Mouse (Mus musculus) limb, embryonic 13.5 days (tissue): Measurements from ENCODE around the gene Tfap2e. TPM values are rescaled to one million over a fixed set of nuclear protein-coding genes. Genes with fewer than 3 reads are reported as not detected.

Experiments
- ATAC-seq: fragments of 200-750 bp; cut with Nextera tagmentation; 2 replicates; pipeline ENCODE4 v1.8.0; 2017; ENCODE audit warnings: low read depth, moderate number of reproducible peaks, moderate TSS enrichment; ENCODE audit not compliant: low FRiP score
- H3K27ac ChIP-seq: fragments of 300-500 bp; sonication (generic); 2 replicates; pipeline ENCODE4 v1.5.1; 2015; ENCODE audit warnings: inconsistent platforms, mild to moderate bottlenecking, moderate library complexity
- H3K27me3 ChIP-seq: fragments of 300-500 bp; sonication (generic); 2 replicates; pipeline ENCODE4 v1.6.1; 2015; ENCODE audit warnings: mild to moderate bottlenecking, inconsistent platforms
- H3K36me3 ChIP-seq: fragments of 300-500 bp; sonication (generic); 2 replicates; pipeline ENCODE4 v1.6.1; 2015; ENCODE audit warnings: inconsistent platforms, mild to moderate bottlenecking, moderate library complexity
- H3K4me1 ChIP-seq: fragments of 300-500 bp; sonication (generic); 2 replicates; pipeline ENCODE4 v1.6.1; 2015; ENCODE audit warnings: inconsistent platforms
- H3K4me2 ChIP-seq: fragments of 300-500 bp; sonication (generic); replicated peaks from 2 replicates; pipeline ENCODE4 v1.6.1; 2015; ENCODE audit warnings: inconsistent platforms, mild to moderate bottlenecking, moderate library complexity
- H3K4me3 ChIP-seq: fragments of 300-500 bp; sonication (generic); 2 replicates; pipeline ENCODE4 v1.5.1; 2015; ENCODE audit warnings: moderate library complexity, mild to moderate bottlenecking, inconsistent platforms
- H3K9ac ChIP-seq: fragments of 300-500 bp; sonication (generic); 2 replicates; pipeline ENCODE4 v1.6.1; 2015; ENCODE audit warnings: mild to moderate bottlenecking, inconsistent platforms
- H3K9me3 ChIP-seq: fragments of 300-500 bp; sonication (generic); 2 replicates; pipeline ENCODE4 v1.6.1; 2016; ENCODE audit warnings: inconsistent platforms
- WGBS: fragments of 180-500 bp; shearing (Covaris S2); methylation state at CpG from one replicate; pipeline ENCODE4 v1.1.7; 2015; 5-methylcytosine and 5-hydroxymethylcytosine counted together
- polyA plus RNA-seq: library from polyadenylated mRNA; unstranded; fragments of >200 nt; fragmentation: Nextera tagmentation; extraction: Ambion mirVana; gene quantifications from 2 replicates; pipeline ENCODE4 v1.2.1, GENCODE M21; 2015

Gene Tfap2e
- polyA plus RNA-seq, 1 experiment from 2014 or later = 0.06 TPM

DNA sequence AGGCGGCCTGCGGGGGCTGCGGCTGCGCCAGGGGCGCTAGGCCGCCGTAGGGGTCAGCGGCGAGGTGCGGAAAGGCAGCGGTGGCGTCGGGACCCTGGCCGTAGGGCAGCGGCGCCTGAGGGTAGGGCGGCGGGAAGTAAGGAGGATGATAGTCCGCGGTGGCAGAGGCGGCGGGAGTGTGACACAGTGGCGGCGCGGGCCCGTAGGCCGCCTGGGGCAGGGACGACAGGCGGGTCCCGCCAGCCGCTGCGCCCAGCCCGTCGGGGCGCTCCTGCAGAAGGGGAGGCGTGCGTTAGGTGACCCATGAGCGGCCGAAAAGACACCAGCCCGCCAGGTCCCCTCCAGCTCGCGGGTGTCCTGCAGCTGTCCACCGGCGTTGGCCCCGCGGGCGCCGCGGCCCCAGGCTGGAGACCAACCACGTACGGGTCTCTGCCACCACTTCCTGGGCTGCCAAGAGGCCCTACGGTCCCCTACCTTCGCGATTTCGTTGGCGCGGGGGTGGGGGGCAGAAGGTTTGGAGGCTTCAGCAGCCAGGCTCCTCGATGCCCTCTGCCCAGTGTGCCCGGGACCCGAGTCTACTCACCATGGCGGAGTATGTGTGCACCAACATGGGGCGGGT is 549 bp downstream of the Tfap2e start:
- Histone ChIP-seq H3K27ac (no peak overlapping the region), H3K4me3 (peak overlapping the region; percentile 38), H3K9me3 (no peaks in the 10 kb centered on the region), H3K36me3 (no peaks in the 10 kb centered on the region), H3K4me2 (peak overlapping the region; percentile 56), H3K9ac (0 out of 2 replicates have a peak overlapping the region, but pooled peaks have one; percentile 25), H3K27me3 (peaks cover 95% of the 10 kb centered on the region), H3K4me1 (peaks cover 24% of the 10 kb centered on the region)
- 2% methylated on average over 56 of the region's 62 CpGs for WGBS
- no peak for ATAC-seq

DNA sequence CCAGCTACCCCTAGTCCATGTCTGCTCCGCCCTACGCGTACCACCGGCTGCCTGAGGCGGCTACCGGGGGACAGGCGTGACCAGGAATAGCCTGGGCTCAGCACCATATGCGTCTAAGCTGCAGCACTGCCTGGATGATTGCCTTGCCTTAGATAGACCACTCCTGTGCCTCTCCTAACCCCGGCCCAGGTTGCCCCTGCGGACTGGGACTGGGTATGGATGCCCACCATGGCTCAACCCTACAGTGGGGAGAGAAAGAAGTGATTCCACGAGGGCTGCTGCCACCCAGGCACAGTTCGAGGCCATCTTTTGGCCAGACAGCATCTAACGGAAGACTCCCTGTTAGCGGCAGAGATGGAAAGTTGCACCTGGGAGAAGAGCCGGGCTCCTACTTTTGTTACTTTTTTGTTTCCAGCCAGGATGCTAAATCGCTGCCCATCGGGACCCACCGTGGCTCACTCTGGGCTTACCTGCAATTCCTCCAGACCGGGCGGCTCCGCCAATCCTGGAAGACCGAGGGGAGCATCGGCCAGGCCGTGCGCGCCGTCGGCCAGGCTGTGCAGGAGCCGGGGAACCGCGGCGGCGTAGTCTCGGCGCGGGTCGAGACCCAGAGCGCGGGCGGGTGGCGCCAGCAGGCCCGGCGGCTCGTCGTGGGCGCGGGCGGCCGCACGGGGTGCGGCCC is 1.2 kb downstream of the Tfap2e start:
- Histone ChIP-seq H3K27me3 (peaks cover 99% of the 10 kb centered on the region), H3K9ac (no peak overlapping the region), H3K4me3 (peak overlapping the region; percentile 38), H3K4me1 (peaks cover 24% of the 10 kb centered on the region), H3K27ac (no peak overlapping the region), H3K36me3 (no peaks in the 10 kb centered on the region), H3K9me3 (no peaks in the 10 kb centered on the region), H3K4me2 (peak overlapping the region; percentile 56)
- no peak for ATAC-seq
- 3% methylated on average over 51 of the region's 51 CpGs for WGBS

DNA sequence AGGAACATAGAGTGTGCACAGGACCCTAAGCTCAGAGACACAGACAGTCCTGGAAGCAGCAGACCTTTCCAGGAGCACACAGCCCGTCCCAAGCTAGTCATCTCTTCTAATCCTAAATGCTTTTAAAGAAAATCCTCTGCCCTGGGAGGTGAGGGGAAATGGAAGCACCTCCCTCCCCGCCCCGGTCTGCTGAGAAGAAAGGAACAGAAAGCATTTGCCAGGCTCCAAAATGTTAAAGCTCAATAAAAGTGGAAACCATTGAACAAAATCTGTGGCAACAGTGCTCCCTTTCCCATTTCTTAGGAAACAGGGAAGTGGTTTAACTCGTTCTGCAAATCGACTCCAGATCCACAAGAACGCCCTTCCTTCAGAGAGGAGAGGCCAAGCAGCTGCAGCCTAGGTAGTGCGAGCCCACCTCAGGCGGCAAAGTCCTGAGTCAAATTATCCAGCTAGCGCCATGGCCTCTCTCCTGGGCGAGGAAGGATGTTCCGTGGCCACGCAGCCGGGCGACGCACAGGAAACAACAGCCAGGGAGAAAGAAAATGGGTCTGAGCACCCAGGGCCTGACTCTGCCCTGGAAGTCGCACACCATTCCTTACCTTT is 1.9 kb downstream of the Tfap2e start:
- H3K4me3 ChIP-seq = peak overlapping the region; percentile 38
- H3K4me2 ChIP-seq = peak overlapping the region; percentile 19; the same call in 1 of the 2 replicates
- no peak for ATAC-seq
- H3K27me3 ChIP-seq = peaks cover 100% of the 10 kb centered on the region
- H3K4me1 ChIP-seq = peaks cover 24% of the 10 kb centered on the region
- 2% methylated on average over 16 of the region's 16 CpGs for WGBS
- no peak overlapping the region for H3K27ac ChIP-seq
- H3K9me3 ChIP-seq = no peaks in the 10 kb centered on the region
- H3K36me3 ChIP-seq = no peaks in the 10 kb centered on the region
- H3K9ac ChIP-seq = no peak overlapping the region

DNA sequence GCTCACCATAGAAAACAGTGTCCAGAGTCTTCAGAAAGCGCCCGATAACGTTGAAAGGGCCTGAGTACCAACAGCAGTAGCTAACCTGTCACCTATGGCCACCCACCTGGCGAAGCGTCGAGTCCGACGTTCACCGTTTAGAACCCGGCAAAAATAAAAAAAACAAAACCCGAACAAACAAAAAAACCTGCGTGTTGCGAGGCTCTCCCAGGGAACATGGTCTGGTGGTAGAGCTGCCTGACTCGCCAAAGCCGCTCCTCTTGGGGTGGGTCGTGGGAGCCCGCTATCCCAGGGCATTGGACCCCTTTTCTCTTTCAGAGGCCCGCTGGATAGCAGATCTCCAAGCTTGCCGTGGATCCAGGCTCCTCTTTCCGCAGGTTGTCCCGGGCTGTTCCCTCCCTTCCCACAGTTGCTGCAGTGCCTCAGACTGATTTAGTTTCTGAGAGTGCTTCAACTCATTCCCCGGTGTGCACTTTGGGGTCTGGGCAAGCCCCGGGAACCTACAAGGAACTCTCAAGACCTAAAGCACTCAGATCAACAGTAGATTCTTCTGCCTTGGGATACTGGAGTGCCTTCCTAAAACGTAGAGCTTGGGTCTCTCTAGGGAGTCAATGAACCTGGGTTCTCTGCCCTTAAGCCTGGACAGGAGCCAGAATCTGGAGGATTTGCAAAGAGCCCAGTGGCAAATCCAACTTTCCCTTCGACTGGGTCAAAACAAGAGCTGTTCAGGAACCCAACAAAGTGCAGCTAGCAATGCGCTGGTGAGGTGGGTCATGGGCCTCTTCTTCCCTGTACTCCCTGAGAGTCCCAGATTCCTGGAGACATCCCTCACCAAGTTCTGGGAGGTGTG is 3.3 kb downstream of the Tfap2e start:
- H3K9ac ChIP-seq = no peak overlapping the region
- peak overlapping the region; percentile 13 for H3K4me3 ChIP-seq
- H3K27ac ChIP-seq = no peak overlapping the region
- H3K4me2 ChIP-seq = peak overlapping the region; percentile 46
- H3K4me1 ChIP-seq = peaks cover 24% of the 10 kb centered on the region
- WGBS = 5% methylated on average over 26 of the region's 26 CpGs
- no peaks in the 10 kb centered on the region for H3K36me3 ChIP-seq
- peaks cover 93% of the 10 kb centered on the region for H3K27me3 ChIP-seq
- ATAC-seq = no peak
- H3K9me3 ChIP-seq = no peaks in the 10 kb centered on the region

DNA sequence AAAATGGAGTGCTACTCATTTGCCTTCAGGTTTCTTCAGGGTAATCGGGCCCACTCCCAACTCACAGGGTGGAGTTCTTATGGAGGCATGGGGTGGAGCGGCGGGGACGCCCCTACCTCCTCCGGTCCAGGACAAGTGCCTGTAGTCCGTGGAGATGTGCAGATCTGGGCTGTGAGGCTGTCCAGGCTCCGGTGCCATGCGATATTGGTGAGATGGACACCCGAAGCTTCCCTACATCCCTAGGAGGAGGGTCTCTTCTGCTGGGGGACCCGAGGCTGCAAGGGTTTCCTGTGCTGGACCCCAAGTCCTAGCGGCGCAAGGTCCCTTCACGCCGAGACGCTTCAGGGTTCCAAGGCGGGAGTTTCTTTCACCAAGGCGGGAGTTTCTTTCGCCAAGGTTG is 3.9 kb downstream of the Tfap2e start:
- peaks cover 24% of the 10 kb centered on the region for H3K4me1 ChIP-seq
- H3K9me3 ChIP-seq = no peaks in the 10 kb centered on the region
- peaks cover 87% of the 10 kb centered on the region for H3K27me3 ChIP-seq
- no peak overlapping the region for H3K9ac ChIP-seq
- WGBS = 5% methylated on average over 18 of the region's 18 CpGs
- H3K27ac ChIP-seq = no peak overlapping the region
- H3K36me3 ChIP-seq = no peaks in the 10 kb centered on the region
- no peak for ATAC-seq
- H3K4me2 ChIP-seq = peak overlapping the region; percentile 46
- peak overlapping the region; percentile 13 for H3K4me3 ChIP-seq

DNA sequence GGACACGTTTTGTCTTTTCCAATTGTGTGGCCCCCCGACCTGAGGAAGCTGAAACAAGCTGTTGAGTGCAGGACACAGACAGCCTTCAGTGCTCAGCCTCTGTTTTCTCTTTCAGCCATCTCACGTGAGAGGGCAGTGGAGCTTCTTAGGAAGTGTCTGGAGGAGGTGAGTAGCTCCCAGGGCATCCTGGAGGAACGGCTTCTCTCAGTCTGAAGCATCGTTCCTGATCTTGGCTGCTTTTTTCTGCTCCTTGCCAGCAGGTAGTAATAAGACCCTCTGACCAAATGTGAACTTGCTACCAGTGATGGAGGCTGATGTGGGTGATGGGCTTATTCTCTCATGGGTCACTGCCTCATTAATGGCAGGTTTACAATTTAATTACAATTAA is 28.6 kb downstream of the Tfap2e start:
- 78% methylated on average over 5 of the region's 5 CpGs for WGBS
- H3K36me3 ChIP-seq = peaks cover 79% of the 10 kb centered on the region
- H3K4me3 ChIP-seq = no peak overlapping the region
- no peak overlapping the region for H3K27ac ChIP-seq
- no peak overlapping the region for H3K4me2 ChIP-seq
- no peak for ATAC-seq
- H3K4me1 ChIP-seq = no peaks in the 10 kb centered on the region
- no peaks in the 10 kb centered on the region for H3K9me3 ChIP-seq
- H3K9ac ChIP-seq = no peak overlapping the region
- no peaks in the 10 kb centered on the region for H3K27me3 ChIP-seq

DNA sequence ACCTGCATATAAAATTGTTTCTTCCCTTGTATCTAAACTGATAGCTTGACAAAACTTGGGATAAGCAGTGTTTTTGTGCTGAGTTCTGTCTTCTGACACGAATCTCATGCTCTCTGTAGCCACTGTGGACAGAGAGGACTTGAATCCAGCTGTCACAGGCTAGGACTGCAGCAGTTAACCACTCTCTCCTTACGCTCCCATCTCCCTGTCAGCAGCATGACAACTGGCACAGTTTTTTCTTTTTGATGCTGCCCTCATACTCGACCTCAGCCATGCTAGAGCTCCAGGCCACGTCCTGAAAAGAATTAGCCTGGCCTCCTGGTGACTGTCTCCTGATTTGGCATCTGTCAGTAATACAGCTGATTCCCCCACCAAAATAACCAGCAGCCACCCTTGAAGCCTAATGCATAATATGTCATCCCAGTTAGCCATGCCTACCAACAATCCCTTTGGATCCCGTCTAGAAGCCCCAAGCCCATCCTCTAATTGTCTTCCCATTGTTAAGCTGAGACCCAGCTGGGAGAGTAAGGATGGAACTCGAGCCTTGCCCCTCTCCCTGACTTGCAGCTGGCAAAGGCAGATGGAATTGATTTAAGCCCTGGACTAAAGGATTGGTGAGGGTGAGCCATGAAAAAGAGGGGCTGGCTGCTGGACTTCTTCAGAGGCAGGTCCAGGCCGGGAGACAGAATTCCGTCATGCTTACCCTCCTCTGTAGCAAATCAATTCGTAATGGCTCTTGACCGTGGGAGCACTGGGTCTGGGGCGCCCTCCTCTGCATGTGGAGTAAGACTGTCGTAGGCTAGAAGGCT is 29.2 kb downstream of the Tfap2e start:
- Histone ChIP-seq H3K4me3 (no peak overlapping the region), H3K27ac (no peak overlapping the region), H3K9me3 (no peaks in the 10 kb centered on the region), H3K9ac (no peak overlapping the region), H3K36me3 (peaks cover 79% of the 10 kb centered on the region), H3K4me2 (no peak overlapping the region), H3K27me3 (no peaks in the 10 kb centered on the region), H3K4me1 (no peaks in the 10 kb centered on the region)
- ATAC-seq = peak; percentile 66
- 56% methylated on average over 12 of the region's 12 CpGs for WGBS

DNA sequence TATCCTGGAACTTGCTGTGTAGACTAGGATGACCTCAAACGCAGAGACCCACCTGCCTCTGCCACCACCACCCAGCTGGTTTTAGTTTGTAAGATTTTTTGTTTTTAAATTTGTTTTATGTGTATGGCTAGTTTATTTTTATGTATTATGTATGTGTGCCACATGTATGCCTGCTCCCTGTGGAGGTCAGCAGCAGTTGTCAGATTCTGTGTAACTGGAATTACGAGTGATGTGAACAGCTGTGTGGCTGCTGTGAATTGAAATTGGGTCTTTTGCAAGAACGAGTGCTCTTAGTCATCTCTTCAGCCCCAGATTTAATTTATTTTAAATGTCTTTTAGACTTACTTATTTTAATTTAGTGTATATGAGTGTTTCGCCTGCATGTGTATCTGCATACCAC is 39.1 kb downstream of the Tfap2e start:
- Histone ChIP-seq H3K36me3 (peaks cover 50% of the 10 kb centered on the region), H3K9ac (no peak overlapping the region), H3K27ac (no peak overlapping the region), H3K4me2 (no peak overlapping the region), H3K27me3 (no peaks in the 10 kb centered on the region), H3K4me3 (no peak overlapping the region), H3K9me3 (no peaks in the 10 kb centered on the region), H3K4me1 (no peaks in the 10 kb centered on the region)
- 82% methylated on average over 4 of the region's 4 CpGs for WGBS
- ATAC-seq = no peak

DNA sequence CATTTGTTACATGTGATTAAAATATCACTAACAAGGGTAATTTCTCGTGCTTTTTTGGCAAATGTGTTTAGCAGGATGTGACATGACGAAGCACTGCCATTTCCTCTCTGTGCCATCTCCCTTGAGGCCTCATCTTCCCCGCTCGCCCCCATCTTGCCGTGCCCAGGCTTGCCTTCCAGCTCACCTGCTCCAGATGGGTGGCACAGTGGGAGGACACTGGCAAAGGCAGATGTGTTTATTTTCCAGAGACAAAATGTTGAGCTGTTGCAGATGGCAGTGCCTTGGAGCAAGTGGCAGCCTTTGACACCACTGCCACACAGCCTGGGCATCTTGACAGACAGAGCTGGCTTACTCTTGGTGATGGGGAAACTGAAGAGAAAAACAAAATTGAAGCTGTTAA is 43.0 kb downstream of the Tfap2e start:
- ATAC-seq = no peak
- WGBS = 77% methylated on average over 5 of the region's 5 CpGs
- Histone ChIP-seq H3K27ac (no peak overlapping the region), H3K27me3 (no peaks in the 10 kb centered on the region), H3K4me3 (no peak overlapping the region), H3K4me1 (no peaks in the 10 kb centered on the region), H3K9ac (no peak overlapping the region), H3K4me2 (no peak overlapping the region), H3K9me3 (no peaks in the 10 kb centered on the region), H3K36me3 (peaks cover 48% of the 10 kb centered on the region)

DNA sequence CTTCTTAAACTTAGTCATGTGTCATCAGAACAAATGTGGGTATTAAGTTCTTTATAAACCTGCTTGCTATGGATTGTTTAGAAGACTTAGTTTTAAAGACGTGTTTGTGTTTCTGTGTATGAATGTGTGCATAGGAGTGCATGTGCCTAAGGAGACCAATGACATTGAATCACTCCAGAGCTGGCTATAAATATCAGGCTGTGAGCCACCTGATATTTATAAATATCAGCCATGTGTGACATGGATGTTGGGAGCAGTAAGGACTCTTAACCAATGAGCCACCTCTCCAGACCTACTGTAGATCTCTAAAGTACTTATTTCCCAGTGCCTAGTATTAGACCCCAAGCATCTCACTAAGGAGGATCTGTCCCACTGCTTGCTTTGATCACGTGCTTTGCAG is 46.6 kb downstream of the Tfap2e start:
- Histone ChIP-seq H3K4me1 (no peaks in the 10 kb centered on the region), H3K27me3 (no peaks in the 10 kb centered on the region), H3K9me3 (no peaks in the 10 kb centered on the region), H3K36me3 (peaks cover 59% of the 10 kb centered on the region), H3K9ac (no peak overlapping the region), H3K27ac (no peak overlapping the region), H3K4me3 (no peak overlapping the region), H3K4me2 (no peak overlapping the region)
- ATAC-seq = no peak
- 92% methylated on average over 2 of the region's 2 CpGs for WGBS

DNA sequence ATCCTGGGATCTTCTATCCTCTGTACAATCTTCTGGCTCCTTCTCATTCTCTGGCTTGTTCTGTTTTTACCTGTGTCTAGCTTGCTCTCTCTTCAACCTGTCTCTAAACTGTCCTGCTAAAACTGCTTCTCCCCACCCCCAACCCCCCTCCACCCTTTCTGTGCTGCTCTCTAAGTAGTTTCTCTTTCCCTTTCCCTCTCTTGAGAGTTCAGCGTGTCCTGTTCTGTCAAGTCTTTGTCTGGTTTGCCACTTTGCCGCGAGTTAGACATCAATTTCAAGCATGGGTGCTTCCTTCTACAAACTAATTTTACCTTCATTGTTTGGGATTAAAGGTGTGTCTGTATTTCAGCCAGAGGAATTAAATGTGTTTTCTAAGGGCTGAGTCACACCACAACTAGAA is 53.0 kb downstream of the Tfap2e start:
- ATAC-seq = no peak
- H3K27ac ChIP-seq = no peak overlapping the region
- peaks cover 13% of the 10 kb centered on the region for H3K4me1 ChIP-seq
- no peak overlapping the region for H3K9ac ChIP-seq
- H3K9me3 ChIP-seq = no peaks in the 10 kb centered on the region
- peaks cover 36% of the 10 kb centered on the region for H3K36me3 ChIP-seq
- WGBS = 84% methylated on average over 3 of the region's 3 CpGs
- no peak overlapping the region for H3K4me2 ChIP-seq
- H3K4me3 ChIP-seq = no peak overlapping the region
- no peaks in the 10 kb centered on the region for H3K27me3 ChIP-seq
